Mouse (Mus musculus) gastrocnemius, postnatal 4 days (tissue): Measurements from ENCODE around the gene C2cd2l. TPM values are rescaled to one million over a fixed set of nuclear protein-coding genes. Genes with fewer than 3 reads are reported as not detected.
"Not testable (repeated sequence)": the region's sequence is repeated elsewhere in the genome, so short reads cannot be mapped to it uniquely, and the experiment has no call there.

ENCODE experiments used
- DNase-seq, 2 experiments: peaks; one replicate each; pipeline ENCODE4 v3.0.0; 2021 to 2022; ENCODE audit warnings: low spot score in 2 of 2, mixed read lengths in 2 of 2
- long read RNA-seq, 2 experiments: library from polyadenylated mRNA; stranded (forward); transcript quantifications; one replicate each; pipeline ENCODE4 v2.0.0; 2021
- total RNA-seq, 2 experiments: library from RNA; stranded (reverse); gene quantifications; 2 replicates each; pipeline ENCODE4 v1.2.3; 2021

Gene C2cd2l
- total RNA-seq = 10 to 100 TPM; 10.5 to 12.8 TPM
- long read RNA-seq, experiment 1, full-length matches to known transcripts = 2 of 11 reads
- long read RNA-seq, experiment 1, partial matches to known transcripts = 6 of 11 reads
- long read RNA-seq, experiment 1, other reads (novel, unspliced or antisense) = 3 of 11 reads
- long read RNA-seq, experiment 2, full-length matches to known transcripts = 4 of 13 reads
- long read RNA-seq, experiment 2, partial matches to known transcripts = 6 of 13 reads
- long read RNA-seq, experiment 2, other reads (novel, unspliced or antisense) = 3 of 13 reads

DNA sequence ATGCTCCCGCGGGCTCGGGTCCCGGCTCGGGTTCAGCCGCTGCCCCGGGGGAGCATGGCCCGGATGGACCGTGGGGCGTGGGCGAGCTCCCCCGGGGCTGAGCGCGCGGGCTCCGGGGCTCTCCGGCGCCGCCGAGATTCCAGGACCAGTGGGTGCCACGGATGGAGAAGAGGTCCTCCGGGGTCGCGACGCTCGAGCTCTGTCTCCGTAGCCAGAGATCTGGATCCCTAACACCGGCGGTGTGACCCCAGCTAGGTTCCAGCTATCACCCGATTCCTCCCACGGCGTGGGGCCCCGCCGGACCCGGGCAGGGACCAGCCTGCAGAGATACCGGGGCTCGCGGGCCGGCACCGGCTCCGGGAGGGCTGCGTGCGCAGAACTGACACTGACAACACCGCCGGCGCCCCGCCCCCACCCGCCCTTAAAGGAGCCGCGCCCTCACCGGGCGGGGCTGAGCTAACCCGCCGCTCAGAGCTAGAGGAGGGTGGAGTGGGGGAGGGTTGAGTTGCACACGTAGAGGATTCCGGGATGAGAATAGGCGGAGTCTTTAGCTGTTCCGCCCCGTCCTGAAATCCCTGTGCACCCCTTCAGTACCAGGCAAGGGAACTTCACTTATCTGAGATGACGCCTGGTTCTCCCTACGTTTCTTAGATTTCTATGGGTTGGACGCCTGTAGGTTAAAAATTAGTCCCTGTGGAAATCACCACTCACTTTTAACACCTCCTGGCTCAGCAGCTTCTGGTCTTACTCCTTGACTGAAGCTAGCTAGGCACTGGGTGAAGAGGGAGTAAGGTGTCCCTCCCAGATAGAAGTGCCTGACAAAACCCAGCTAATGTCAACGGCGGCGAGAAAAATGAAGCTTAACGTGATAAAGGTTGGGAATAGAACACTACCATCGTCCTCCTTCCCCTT lies at the start of gene C2cd2l:
Gene C2cd2l (minus strand): TSS at position 399 of the 912 bp plus-strand sequence.
- DNase-seq = peak; percentile 73 to 89

DNA sequence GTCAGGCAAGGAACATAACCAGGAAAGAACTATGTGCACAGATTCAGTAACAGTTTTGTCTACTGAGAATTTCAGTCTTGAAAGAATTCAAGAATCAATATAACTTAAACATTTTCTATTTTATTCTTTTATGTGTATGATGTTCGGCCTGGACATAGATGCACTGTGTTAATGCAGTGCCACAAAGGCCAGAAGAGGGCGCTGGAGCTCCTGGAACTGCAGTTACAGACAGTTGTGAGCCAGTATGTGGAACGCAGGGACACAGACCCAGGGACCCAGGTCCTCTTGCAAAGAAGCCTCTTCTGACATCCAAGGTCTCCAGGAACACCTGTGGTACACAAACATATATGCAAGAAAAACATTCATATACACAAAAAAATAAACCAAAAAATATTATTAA lies 44.4 kb upstream of the C2cd2l start:
- DNase-seq = no peak

DNA sequence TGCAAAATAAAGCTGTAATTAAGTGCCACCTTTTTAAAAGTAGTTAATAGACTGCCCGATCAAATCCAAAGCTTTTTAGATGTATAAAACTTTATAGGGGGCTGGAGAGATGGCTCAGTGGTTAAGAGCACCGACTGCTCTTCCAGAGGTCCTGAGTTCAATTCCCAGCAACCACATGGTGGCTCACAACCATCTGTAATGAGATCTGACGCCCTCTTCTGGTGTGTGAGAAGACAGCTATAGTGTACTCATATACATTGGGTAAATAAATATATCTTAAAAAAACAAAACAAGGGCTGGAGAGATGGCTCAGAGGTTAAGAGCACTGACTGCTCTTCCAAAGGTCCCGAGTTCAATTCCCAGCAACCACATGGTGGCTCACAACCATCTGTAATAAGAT lies 41.8 kb upstream of the C2cd2l start:
- DNase-seq = not testable (repeated sequence)

DNA sequence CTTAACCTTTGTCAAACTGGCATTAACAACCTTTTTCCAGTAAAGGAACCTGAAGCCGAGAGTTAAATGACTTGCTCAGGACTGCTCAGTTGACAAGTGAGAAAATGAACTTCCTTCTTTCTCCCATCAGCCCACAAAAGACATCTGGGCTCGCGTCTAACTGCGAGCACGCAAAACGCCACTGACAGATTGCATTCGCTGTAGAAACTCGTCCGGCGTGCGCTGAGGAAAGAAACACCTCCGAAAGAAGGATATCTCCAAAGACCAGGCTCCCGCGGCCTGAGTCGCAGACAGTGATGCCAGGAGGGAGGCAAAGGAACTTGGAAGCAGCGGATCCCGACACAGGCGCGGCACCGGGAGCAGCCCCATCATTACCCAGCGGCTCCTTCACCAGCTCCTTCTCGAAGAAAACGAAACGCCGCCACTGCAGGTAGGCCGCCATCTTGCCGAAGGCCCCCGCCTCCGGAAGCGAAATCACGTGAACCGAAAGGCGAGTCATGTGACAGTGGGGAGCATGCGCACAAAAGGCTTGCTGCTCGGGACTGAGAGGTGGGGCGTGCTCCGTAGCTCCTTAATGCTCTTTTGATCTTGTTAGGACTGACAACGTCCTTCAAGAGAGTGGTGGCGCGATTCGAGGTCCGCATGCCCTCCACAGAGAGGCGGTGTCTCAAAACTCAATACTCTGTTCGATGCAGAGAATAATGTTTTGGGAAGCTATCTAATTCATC lies 41.3 kb upstream of the C2cd2l start, which contains the start of gene Vps11:
Gene Vps11 (minus strand): TSS at position 481 of the 728 bp plus-strand sequence.
- peak; percentile 90 to 96 for DNase-seq

DNA sequence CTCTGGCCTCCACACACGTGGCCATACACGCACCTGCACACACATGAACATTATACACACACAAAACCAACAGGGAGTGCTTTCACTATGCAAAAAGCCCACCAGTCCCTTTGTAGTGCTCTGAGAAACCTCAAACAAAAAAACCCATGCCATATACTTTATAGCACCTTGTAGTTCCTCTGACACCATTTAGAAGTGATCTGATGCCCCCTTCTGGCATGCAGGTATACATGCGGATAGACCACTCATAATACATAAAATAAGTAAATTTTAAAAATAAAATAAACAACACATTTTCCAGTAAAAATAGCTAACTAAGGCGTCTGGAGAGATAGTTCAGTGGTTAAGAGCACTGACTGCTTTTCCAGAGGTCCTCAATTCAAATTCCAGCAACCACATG lies 37.1 kb upstream of the C2cd2l start:
- no peak for DNase-seq

DNA sequence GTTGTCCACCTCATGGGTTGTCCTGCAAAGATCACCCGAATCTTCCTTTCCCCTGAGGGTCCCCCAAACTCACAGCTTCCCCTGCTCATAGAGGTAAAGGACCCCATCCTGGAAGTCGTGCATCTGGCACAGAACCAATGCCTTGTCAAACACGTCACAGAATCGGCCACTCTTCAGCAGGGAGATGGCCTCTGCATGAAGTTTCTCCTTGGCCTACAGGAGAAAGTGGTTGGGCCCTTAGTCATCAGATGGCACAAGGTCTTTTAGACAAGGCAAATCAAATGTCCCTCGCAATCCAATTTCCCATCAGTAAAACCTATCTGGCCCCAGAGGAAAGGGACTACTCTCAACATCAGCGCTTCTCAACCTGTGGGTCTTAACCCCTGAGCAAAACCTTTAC lies 33.1 kb upstream of the C2cd2l start:
- DNase-seq = no peak

GRCm38 (mm10) chr9:44352337-44352736 lies 32.3 kb upstream of the C2cd2l start:
- DNase-seq = no peak

DNA sequence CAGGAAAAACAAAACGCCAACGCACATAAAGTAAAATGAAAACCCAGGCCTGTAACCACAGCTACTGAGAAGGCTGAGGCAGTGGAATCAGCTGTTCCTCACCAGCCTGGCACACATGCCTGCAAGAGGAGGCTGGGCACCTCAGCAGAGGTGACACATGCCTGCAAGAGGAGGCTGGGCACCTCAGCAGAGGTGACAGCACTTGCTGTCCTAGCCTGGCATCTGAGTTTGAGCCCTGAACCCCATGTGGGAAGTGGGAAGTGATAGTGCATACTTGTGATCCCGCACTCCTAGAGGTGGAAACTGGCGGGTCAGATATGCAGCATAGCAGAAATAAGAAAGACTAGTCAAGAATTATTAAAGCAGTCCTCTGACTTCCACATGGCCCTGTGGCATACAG lies 31.3 kb upstream of the C2cd2l start:
- no peak for DNase-seq

DNA sequence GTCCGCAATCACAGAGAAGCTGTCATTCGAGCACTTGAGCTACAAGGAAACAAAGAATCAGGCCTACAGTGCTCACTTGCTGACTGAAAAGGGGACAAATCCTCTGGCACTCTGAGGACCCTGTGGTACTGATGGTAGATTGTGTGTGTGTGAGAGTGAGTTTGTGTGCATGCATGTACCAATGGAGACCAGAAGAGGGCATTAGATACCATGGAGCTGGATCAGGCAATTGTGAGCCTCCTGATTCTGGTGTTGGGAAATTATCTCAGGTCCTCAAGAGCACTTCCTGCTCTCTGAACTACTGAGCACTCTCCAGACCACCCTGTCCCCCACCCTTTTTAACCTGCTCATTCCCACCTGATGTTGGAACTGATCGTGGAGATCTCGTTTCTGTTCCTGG lies 28.5 kb upstream of the C2cd2l start:
- DNase-seq = no peak

- DNase-seq = no peak
Measured at GRCm38 (mm10) chr9:44347621-44348020, 27.5 kb upstream of the C2cd2l start.

DNA sequence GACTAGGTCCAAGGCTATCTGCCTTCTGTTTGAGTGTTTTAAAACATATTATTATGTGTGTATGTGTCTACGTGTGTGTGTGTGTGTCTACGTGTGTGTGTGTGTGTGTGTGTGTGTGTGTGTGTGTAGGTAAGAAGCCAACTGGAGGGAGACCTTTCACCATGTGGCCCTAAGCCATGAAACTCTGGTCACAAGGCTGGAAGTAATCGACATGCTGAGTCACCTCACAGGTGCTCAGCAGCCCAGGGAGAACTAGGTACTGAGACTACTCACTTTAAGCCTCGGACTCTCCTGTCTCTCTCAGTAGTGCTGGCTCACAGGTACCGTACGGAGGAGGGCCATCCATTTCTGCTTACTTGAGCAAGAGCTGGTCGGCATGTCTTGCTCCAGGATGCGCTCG lies 27.1 kb upstream of the C2cd2l start:
- no peak for DNase-seq

DNA sequence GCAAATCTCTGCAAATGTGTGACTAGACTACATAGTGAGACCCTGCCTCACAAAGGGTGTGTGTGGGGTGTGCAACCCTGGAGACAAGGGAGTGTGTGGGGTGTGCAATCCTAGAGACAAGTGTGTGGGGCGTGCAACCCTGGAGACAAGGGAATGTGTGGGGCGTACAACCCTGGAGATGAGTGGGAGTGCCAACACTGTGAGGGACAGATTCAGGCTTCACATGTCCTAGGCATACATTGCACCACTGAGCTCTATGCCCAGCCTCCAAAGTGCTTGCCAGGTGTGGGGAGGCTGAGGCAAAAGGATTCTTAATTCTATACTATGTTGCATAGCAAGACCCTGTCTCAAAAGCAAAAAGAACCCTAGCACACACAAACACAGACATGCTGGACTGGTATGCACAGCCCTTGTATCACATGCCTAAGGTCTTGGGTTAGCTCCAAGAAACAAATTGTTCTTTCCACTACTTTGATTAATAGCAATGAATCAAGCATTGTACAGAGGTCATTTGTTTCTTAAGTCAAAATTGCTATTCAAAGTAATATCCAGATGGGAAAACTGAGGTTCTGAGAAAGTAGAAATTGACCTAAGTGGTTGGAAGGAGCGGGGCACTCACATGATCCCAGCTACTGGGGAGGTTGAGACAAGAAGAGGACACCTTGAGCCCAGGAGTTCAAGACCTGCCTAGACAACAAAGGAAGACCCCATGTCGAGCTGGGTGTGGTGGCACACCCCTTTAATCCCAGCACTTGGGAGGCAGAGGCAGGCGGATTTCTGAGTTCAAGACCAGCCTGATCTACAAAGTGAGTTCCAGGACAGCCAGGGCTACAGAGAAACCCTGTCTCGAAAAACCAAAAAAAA lies 25.7 kb upstream of the C2cd2l start:
- no peak for DNase-seq

GRCm38 (mm10) chr9:44343781-44344421 lies 23.8 kb upstream of the C2cd2l start, which contains the start of gene Hmbs:
Gene Hmbs, minus strand, starts transcription at chr9:44344228.
- peak; percentile 80 to 92 for DNase-seq

DNA sequence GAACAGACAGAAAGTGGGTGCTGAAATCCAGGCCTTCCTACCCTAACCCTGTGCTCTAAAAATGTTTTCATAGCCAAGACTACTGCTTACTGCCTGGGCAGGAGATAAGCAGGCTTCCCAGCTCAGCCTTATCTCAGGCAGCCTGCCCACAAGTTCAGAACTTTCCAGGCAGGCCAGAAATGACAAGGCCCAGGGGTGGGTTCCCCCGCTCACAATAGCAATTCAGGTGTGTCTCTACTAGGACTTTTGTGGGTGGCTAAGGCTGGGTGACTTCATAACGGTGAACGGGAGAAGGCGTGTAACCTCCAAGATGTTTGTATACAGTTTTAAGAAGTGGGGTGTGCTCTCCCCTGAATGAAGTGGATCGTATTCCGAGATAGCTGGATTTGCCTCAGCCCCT lies 23.2 kb upstream of the C2cd2l start:
- no peak for DNase-seq

DNA sequence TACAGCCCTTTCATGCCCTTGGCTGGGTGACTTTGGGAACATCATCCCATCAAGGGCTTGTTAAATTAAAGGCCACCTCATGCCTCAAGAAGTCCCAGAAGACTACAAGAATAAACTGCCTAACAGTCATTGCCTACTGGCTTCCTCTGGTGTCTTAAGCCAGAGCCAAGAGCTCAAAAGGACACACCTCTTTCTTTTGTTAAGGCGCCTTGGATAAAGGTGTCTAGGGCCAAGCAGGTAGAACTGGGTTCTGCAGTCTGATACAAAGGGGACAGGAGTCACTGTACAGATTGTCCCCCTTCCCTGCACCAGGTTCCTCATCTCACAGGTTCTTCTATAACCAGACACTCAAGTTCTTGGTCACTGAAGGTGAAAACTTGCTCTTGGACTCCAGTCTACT lies 22.5 kb upstream of the C2cd2l start:
- no peak for DNase-seq

DNA sequence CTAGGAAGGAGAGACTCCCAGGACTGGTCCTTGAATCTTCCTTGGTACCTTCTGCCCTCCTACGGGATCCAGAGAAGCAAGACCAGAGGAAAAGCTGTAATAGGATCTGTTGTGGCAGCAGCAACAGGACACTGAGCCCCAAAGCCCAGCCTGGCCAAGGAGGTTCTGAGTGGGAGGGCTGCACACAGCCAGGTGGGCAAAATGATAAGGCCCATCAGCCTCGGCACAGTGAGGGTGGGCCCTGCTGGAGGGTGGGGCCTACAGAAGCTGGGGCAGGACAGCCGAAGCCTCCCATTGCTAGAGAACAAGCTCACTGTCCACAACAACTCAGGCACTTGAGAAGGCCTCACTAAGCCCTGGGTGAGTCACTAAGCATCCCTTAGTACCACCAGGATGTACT lies 22.1 kb upstream of the C2cd2l start:
- no peak for DNase-seq

GRCm38 (mm10) chr9:44341487-44341886 lies 21.4 kb upstream of the C2cd2l start:
- no peak for DNase-seq

- no peak for DNase-seq
Measured at GRCm38 (mm10) chr9:44338574-44338973, 18.5 kb upstream of the C2cd2l start.

DNA sequence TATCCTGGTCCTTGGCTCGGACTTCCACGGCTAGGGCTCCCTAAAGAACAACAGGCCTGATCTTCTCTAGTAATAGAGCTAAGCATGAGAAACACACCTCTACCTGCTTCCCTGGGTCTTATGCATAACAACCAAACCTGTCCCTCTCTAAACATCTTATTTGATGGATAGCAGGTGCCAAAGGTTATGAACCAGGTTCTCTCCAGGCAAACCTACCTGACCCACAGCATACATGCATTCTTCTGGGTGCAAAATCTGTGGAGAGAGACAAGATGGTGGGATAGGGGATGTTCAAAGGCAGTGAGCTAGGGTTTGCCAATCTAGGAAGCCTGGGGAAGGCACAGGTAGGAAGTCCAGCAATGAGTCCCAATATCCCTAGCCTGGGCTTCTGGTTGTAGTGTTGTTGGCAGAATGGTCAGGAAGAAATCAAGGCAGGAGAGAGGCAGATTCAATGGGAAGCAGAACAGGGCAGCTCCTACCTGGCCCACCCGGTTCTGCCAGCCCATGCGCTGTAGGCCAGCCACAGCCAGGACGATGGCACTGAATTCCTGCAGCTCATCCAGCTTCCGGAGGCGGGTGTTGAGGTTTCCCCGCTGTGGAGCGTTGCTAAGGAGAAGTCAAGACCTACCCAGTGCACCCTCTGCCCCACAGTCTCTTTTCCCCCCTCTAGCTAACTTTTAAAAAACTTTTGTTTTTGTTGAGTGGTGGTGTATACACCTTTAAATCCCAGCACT lies 17.5 kb upstream of the C2cd2l start:
- DNase-seq = no peak
